Mouse (Mus musculus): ENCODE data around the gene Nup214. TPM values are rescaled to one million over a fixed set of nuclear protein-coding genes. Genes with fewer than 3 reads are reported as not detected.

The Nup214 gene
- polyA plus RNA-seq, 1 experiment from 2014 or later, result 76.0 TPM

- Histone ChIP-seq H3K4me1 (replicated peaks; ENCODE audit: control insufficient read depth, insufficient read depth, low read length) (peaks cover 6% of the 10 kb centered on the region; the same call in 1 of the 2 replicates), H3K4me2 (ENCODE audit: low read depth, low read length, severe bottlenecking) (no peak overlapping the region), H3K4me3 (ENCODE audit: low read depth, low read length) (no peak overlapping the region), H3K27ac (ENCODE audit: low read depth, low read length) (no peak overlapping the region), H3K9me3 (ENCODE audit: control insufficient read depth, low read length) (no peaks in the 10 kb centered on the region), H3K27me3 (ENCODE audit: control insufficient read depth, insufficient read depth, low read length) (no peaks in the 10 kb centered on the region), H3K9ac (ENCODE audit: low read length) (no peak overlapping the region), H3K36me3 (ENCODE audit: control insufficient read depth, insufficient read depth, low read length) (no peaks in the 10 kb centered on the region)
- ATAC-seq (replicated peaks; ENCODE audit: low FRiP score), result no peak
- WGBS, result 86% methylated on average over 6 of the region's 6 CpGs
- DNase-seq (ENCODE audit: low spot score), result no peak
These were observed 25.8 kb upstream of the Nup214 start for GRCm38 (mm10) chr2:31948392-31948791.

GRCm38 (mm10) chr2:31948801-31949200, 25.4 kb upstream of the Nup214 start:
- H3K4me2 ChIP-seq (ENCODE audit: low read depth, low read length, severe bottlenecking), result no peak overlapping the region
- peaks cover 6% of the 10 kb centered on the region; the same call in 1 of the 2 replicates for H3K4me1 ChIP-seq (replicated peaks; ENCODE audit: control insufficient read depth, insufficient read depth, low read length)
- no peaks in the 10 kb centered on the region for H3K9me3 ChIP-seq (ENCODE audit: control insufficient read depth, low read length)
- DNase-seq (ENCODE audit: low spot score) (no peak), ATAC-seq (replicated peaks; ENCODE audit: low FRiP score) (no peak)
- 77% methylated on average over 6 of the region's 6 CpGs for WGBS
- H3K4me3 ChIP-seq (ENCODE audit: low read depth, low read length), result no peak overlapping the region
- no peaks in the 10 kb centered on the region; the same call in 1 of the 2 replicates for H3K36me3 ChIP-seq (ENCODE audit: control insufficient read depth, insufficient read depth, low read length)
- H3K9ac ChIP-seq (ENCODE audit: low read length), result no peak overlapping the region
- no peaks in the 10 kb centered on the region for H3K27me3 ChIP-seq (ENCODE audit: control insufficient read depth, insufficient read depth, low read length)
- H3K27ac ChIP-seq (ENCODE audit: low read depth, low read length), result no peak overlapping the region

DNA sequence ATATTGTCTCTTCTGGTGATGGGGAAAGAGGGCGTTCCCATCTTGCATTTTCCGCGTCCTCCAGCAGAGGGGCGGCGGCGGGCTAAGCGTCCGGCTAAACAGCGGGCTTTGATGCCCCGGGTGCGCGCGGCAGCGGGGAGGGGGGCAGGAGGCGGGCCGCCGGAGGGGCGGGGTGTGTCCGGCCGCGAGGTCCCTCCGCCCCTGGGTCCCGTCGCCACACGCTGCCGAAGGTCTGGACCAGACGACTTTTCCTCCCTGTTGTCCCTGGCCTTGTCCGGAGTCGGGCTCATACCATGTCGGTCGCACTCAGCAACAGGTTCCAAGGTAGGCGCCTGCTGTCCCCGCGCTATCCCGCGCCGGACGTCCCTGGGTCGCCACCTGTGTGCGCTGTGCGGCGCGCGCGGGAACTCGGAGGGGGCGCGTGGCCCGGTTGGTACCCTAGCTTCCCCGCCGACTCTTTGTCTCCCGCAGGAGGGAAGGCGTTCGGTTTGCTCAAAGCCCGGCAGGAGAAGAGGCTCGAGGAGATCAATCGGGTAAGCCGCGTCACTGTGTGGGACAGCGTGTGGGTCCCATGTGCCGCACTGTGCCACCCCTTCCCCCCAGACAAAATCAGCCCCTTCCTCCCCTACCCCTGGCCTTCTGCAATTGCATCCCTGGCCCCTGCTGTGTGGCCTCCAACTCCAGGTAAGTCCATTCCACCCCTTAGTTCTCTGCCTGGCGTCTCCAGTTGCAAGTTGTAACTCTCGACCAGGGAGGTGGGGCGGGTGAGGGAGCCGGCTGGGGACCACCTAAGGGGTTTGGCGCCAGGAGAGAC, 24.0 kb upstream of the Nup214 start, which contains the start of gene Aif1l:
Aif1l (plus strand) TSS at position 82 of the 814 bp plus-strand sequence.
- no peaks in the 10 kb centered on the region for H3K9me3 ChIP-seq (ENCODE audit: control insufficient read depth, low read length)
- under 1% methylated on average over 66 of the region's 66 CpGs for WGBS
- DNase-seq (ENCODE audit: low spot score) (peak; percentile 93), ATAC-seq (replicated peaks; ENCODE audit: low FRiP score) (peak; percentile 84)
- no peaks in the 10 kb centered on the region; the same call in 1 of the 2 replicates for H3K36me3 ChIP-seq (ENCODE audit: control insufficient read depth, insufficient read depth, low read length)
- H3K9ac ChIP-seq (ENCODE audit: low read length), result peak within 1 kb of the TSS; percentile 88
- peak within 1 kb of the TSS; percentile 76 for H3K4me3 ChIP-seq (ENCODE audit: low read depth, low read length)
- H3K4me1 ChIP-seq (replicated peaks; ENCODE audit: control insufficient read depth, insufficient read depth, low read length), result peaks cover 6% of the 10 kb centered on the region; the same call in 1 of the 2 replicates
- H3K27me3 ChIP-seq (ENCODE audit: control insufficient read depth, insufficient read depth, low read length), result no peaks in the 10 kb centered on the region
- no peak within 1 kb of the TSS for H3K27ac ChIP-seq (ENCODE audit: low read depth, low read length)
- peak within 1 kb of the TSS; percentile 94 for H3K4me2 ChIP-seq (ENCODE audit: low read depth, low read length, severe bottlenecking)

GRCm38 (mm10) chr2:31950966-31951365, 23.3 kb upstream of the Nup214 start:
- Histone ChIP-seq H3K27ac (ENCODE audit: low read depth, low read length) (no peak overlapping the region), H3K9ac (ENCODE audit: low read length) (peak overlapping the region; percentile 88), H3K4me2 (ENCODE audit: low read depth, low read length, severe bottlenecking) (peak overlapping the region; percentile 94), H3K9me3 (ENCODE audit: control insufficient read depth, low read length) (no peaks in the 10 kb centered on the region), H3K4me3 (ENCODE audit: low read depth, low read length) (peak overlapping the region; percentile 76), H3K36me3 (ENCODE audit: control insufficient read depth, insufficient read depth, low read length) (no peaks in the 10 kb centered on the region; the same call in 1 of the 2 replicates), H3K4me1 (replicated peaks; ENCODE audit: control insufficient read depth, insufficient read depth, low read length) (peaks cover 6% of the 10 kb centered on the region; the same call in 1 of the 2 replicates), H3K27me3 (ENCODE audit: control insufficient read depth, insufficient read depth, low read length) (no peaks in the 10 kb centered on the region)
- ATAC-seq (replicated peaks; ENCODE audit: low FRiP score) (no peak), DNase-seq (ENCODE audit: low spot score) (peak; percentile 53)
- 23% methylated on average over 9 of the region's 9 CpGs for WGBS

GRCm38 (mm10) chr2:31952236-31952635, 22.0 kb upstream of the Nup214 start:
- Histone ChIP-seq H3K4me3 (ENCODE audit: low read depth, low read length) (no peak overlapping the region), H3K9ac (ENCODE audit: low read length) (no peak overlapping the region), H3K27me3 (ENCODE audit: control insufficient read depth, insufficient read depth, low read length) (no peaks in the 10 kb centered on the region), H3K36me3 (ENCODE audit: control insufficient read depth, insufficient read depth, low read length) (no peaks in the 10 kb centered on the region; the same call in 1 of the 2 replicates), H3K27ac (ENCODE audit: low read depth, low read length) (no peak overlapping the region), H3K4me2 (ENCODE audit: low read depth, low read length, severe bottlenecking) (no peak overlapping the region), H3K9me3 (ENCODE audit: control insufficient read depth, low read length) (no peaks in the 10 kb centered on the region), H3K4me1 (replicated peaks; ENCODE audit: control insufficient read depth, insufficient read depth, low read length) (peaks cover 6% of the 10 kb centered on the region; the same call in 1 of the 2 replicates)
- ATAC-seq (replicated peaks; ENCODE audit: low FRiP score), result no peak
- WGBS, result 87% methylated on average over 10 of the region's 10 CpGs
- peak; percentile 46 for DNase-seq (ENCODE audit: low spot score)

DNA sequence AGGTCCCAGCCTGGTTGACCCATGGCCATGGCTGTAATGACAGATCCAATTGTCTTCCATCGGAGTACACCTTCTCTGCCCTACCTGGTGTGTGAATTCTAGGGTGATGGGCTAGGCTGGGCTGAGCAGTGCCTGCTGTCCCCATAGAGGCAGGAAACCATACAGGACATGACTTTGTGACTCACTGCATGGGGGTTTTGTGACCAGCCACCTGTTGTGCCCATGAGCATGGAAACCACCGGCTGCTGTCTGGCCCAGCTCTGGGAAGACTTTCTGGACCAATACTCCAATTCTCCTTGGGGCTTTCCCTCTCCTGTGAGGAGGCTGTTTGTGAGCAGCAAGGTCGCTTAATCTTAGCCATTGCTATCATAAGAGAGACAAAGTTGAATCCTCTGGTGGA, 21.5 kb upstream of the Nup214 start:
- DNase-seq (ENCODE audit: low spot score), result peak; percentile 44
- Histone ChIP-seq H3K27me3 (ENCODE audit: control insufficient read depth, insufficient read depth, low read length) (no peaks in the 10 kb centered on the region), H3K36me3 (ENCODE audit: control insufficient read depth, insufficient read depth, low read length) (no peaks in the 10 kb centered on the region; the same call in 1 of the 2 replicates), H3K4me3 (ENCODE audit: low read depth, low read length) (no peak overlapping the region), H3K9ac (ENCODE audit: low read length) (no peak overlapping the region), H3K4me1 (replicated peaks; ENCODE audit: control insufficient read depth, insufficient read depth, low read length) (peaks cover 6% of the 10 kb centered on the region; the same call in 1 of the 2 replicates), H3K4me2 (ENCODE audit: low read depth, low read length, severe bottlenecking) (no peak overlapping the region), H3K9me3 (ENCODE audit: control insufficient read depth, low read length) (no peaks in the 10 kb centered on the region), H3K27ac (ENCODE audit: low read depth, low read length) (no peak overlapping the region)
- WGBS, result 89% methylated on average over 3 of the region's 3 CpGs
- no peak for ATAC-seq (replicated peaks; ENCODE audit: low FRiP score)

- Histone ChIP-seq H3K27ac (ENCODE audit: low read depth, low read length) (no peak overlapping the region), H3K36me3 (ENCODE audit: control insufficient read depth, insufficient read depth, low read length) (no peaks in the 10 kb centered on the region; the same call in 1 of the 2 replicates), H3K9ac (ENCODE audit: low read length) (no peak overlapping the region), H3K27me3 (ENCODE audit: control insufficient read depth, insufficient read depth, low read length) (no peaks in the 10 kb centered on the region), H3K9me3 (ENCODE audit: control insufficient read depth, low read length) (no peaks in the 10 kb centered on the region), H3K4me3 (ENCODE audit: low read depth, low read length) (no peak overlapping the region), H3K4me2 (ENCODE audit: low read depth, low read length, severe bottlenecking) (no peak overlapping the region), H3K4me1 (replicated peaks; ENCODE audit: control insufficient read depth, insufficient read depth, low read length) (peaks cover 6% of the 10 kb centered on the region; the same call in 1 of the 2 replicates)
- 91% methylated on average over 8 of the region's 8 CpGs for WGBS
- ATAC-seq (replicated peaks; ENCODE audit: low FRiP score) (no peak), DNase-seq (ENCODE audit: low spot score) (peak; percentile 47)
These were observed 20.5 kb upstream of the Nup214 start for GRCm38 (mm10) chr2:31953687-31954086.

- H3K36me3 ChIP-seq (ENCODE audit: control insufficient read depth, insufficient read depth, low read length), result no peaks in the 10 kb centered on the region; the same call in 1 of the 2 replicates
- 89% methylated on average over 9 of the region's 9 CpGs for WGBS
These were observed 19.5 kb upstream of the Nup214 start for GRCm38 (mm10) chr2:31954779-31955181.

More at GRCm38 (mm10) chr2:31954779-31955181, 19.5 kb upstream of the Nup214 start:
- ATAC-seq (replicated peaks; ENCODE audit: low FRiP score) (no peak), DNase-seq (ENCODE audit: low spot score) (peak; percentile 45)
- Histone ChIP-seq H3K9me3 (ENCODE audit: control insufficient read depth, low read length) (no peaks in the 10 kb centered on the region), H3K4me3 (ENCODE audit: low read depth, low read length) (no peak overlapping the region), H3K4me1 (replicated peaks; ENCODE audit: control insufficient read depth, insufficient read depth, low read length) (peaks cover 6% of the 10 kb centered on the region; the same call in 1 of the 2 replicates), H3K27me3 (ENCODE audit: control insufficient read depth, insufficient read depth, low read length) (no peaks in the 10 kb centered on the region), H3K27ac (ENCODE audit: low read depth, low read length) (no peak overlapping the region), H3K4me2 (ENCODE audit: low read depth, low read length, severe bottlenecking) (no peak overlapping the region), H3K9ac (ENCODE audit: low read length) (no peak overlapping the region)
